Mouse (Mus musculus) T-helper 1 cell (primary cell): ENCODE measurements around the gene Dgki.

Experiments
- in situ Hi-C: fragments of 300-600 bp; cut with MboI, MseI; formaldehyde crosslinking; loops from one replicate; pipeline ENCODE4 v1.15.1; 2025; ENCODE audit warnings: high pct_unique_total_duplicates

Gene Dgki

GRCm38 (mm10) chr6:37242100-37242768 is 57.8 kb downstream of the Dgki start:
- in situ Hi-C loops: no loop called here

- in situ Hi-C loops: no loop called here
These were observed 58.5 kb downstream of the Dgki start for GRCm38 (mm10) chr6:37241434-37241833.

GRCm38 (mm10) chr6:37240140-37240539 is 59.8 kb downstream of the Dgki start:
- in situ Hi-C loops: no loop called here

GRCm38 (mm10) chr6:37236893-37237292 is 63.1 kb downstream of the Dgki start:
- in situ Hi-C loops: no loop called here

GRCm38 (mm10) chr6:37231148-37231547 is 68.8 kb downstream of the Dgki start:
- in situ Hi-C loops: no loop called here

- in situ Hi-C loops: no loop called here
These were observed 77.0 kb downstream of the Dgki start for GRCm38 (mm10) chr6:37222947-37223510.

- in situ Hi-C loops: no loop called here
These were observed 78.0 kb downstream of the Dgki start for GRCm38 (mm10) chr6:37222016-37222415.

- in situ Hi-C loops: no loop called here
These were observed 80.9 kb downstream of the Dgki start for GRCm38 (mm10) chr6:37219110-37219509.

GRCm38 (mm10) chr6:37216342-37216763 is 83.6 kb downstream of the Dgki start:
- in situ Hi-C loops: no loop called here

GRCm38 (mm10) chr6:37215655-37216054 is 84.3 kb downstream of the Dgki start:
- in situ Hi-C loops: no loop called here

- in situ Hi-C loops: no loop called here
These were observed 87.1 kb downstream of the Dgki start for GRCm38 (mm10) chr6:37212930-37213329.

GRCm38 (mm10) chr6:37211545-37212247 is 88.3 kb downstream of the Dgki start:
- in situ Hi-C loops: no loop called here

- in situ Hi-C loops: no loop called here
These were observed 97.1 kb downstream of the Dgki start for GRCm38 (mm10) chr6:37202901-37203300.

GRCm38 (mm10) chr6:37200840-37201239 is 99.1 kb downstream of the Dgki start:
- in situ Hi-C loops: no loop called here

- in situ Hi-C loops: no loop called here
These were observed 100.5 kb downstream of the Dgki start for GRCm38 (mm10) chr6:37199502-37199901.

- in situ Hi-C loops: no loop called here
These were observed 102.2 kb downstream of the Dgki start for GRCm38 (mm10) chr6:37197745-37198144.

GRCm38 (mm10) chr6:37196870-37197269 is 103.1 kb downstream of the Dgki start:
- in situ Hi-C loops: no loop called here

- in situ Hi-C loops: no loop called here
These were observed 104.2 kb downstream of the Dgki start for GRCm38 (mm10) chr6:37195766-37196165.

- in situ Hi-C loops: no loop called here
These were observed 118.0 kb downstream of the Dgki start for GRCm38 (mm10) chr6:37181961-37182360.

- in situ Hi-C loops: no loop called here
These were observed 128.7 kb downstream of the Dgki start for GRCm38 (mm10) chr6:37171149-37171832.

GRCm38 (mm10) chr6:37158880-37159279 is 141.1 kb downstream of the Dgki start:
- in situ Hi-C loops: no loop called here

- in situ Hi-C loops: no loop called here
These were observed 145.9 kb downstream of the Dgki start for GRCm38 (mm10) chr6:37154051-37154450.
